Mouse (Mus musculus) natural killer cell, adult 2 months (primary cell): Measurements from ENCODE around the gene Tsen34.

ENCODE experiments used
- DNase-seq, 2 experiments: peaks; one replicate each; pipeline ENCODE4 v3.0.0; 2022; ENCODE audit warnings: low spot score in 2 of 2

Gene Tsen34

DNA sequence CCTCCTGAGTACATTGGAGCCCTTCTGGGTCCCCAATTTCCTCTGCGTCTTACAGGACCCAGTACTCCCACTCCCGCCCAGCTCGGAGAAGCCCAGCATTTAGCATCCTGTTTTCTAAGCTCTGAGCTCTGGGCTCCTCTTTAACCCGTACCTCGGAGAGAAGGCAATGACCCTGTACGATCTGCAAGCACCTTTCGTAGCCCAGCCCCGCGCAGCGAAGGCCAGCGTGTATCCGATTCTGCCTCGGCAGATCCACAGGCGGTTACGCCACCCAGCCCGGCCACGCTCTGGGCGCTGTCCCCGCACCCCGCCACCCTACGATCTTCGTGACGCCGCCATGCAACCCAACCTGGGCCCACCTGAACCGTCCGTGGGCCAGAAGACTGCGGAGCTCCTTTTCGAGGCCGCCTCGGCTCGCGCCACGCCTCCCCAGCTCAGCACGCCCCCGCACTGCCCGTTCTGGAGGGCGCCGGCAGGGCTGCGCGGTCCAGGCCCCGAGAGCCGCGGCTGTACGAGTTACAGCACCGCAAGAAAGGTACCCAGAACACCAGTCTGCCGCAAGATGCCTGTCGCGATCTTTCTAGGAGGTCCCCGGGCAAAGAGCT is at the start of gene Tsen34:
Gene Tsen34 (plus strand): TSS at position 482 of the 605 bp plus-strand sequence.
- no peak for DNase-seq

DNA sequence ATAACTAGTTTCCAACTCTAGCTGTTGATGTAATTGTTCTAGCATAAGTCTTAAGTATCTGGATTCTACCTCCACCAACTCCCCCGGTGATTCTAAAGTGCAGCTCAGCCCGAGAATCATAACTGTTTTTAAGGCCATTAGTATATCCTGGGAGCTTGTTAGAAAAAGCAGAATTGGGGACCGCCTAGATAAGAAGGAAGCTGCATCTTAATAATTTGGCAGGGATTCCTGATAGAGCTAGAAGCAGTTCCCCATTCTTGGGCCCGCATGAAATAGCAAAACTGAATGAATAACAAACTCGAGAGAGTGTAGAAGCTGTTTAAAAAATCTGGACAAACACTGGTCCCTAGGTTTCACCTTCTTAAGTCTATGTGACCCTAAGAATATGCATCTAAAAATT is 49.3 kb upstream of the Tsen34 start:
- no peak for DNase-seq

DNA sequence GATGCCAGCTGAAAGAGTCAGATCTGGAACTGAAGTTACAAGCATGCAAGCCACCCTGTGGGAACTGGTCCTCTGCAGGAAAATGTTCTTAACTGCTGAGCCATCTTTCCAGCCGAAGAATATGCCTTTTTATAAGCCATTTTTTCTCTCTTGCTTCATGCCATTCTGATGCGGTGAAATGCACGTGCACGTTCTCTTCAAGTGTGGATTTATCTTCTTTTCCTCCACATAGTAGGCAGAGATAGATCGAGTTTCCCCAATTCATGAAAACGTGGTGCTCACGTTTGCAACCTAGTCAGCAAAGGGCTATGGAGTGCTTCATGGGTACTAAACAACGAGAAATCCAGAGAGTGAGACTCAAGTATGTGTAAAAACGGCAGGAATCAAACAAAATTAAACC is 48.8 kb upstream of the Tsen34 start:
- no peak for DNase-seq

DNA sequence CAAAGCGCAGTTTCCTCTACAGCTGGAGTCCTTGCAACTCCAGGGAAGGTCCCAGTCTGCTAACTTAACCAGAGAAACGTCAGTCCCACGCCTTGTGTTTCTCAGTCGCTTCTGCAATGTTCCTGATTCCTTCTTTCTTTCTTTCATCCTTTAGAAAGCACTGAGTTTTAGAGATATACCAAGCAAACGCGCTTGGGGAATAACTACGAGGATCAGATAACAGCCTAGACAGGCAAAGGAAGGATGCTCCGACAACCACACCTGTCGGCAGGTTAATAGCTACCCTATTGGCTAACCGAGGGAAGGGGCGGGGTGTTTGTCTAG is 48.4 kb upstream of the Tsen34 start:
- DNase-seq: no peak

DNA sequence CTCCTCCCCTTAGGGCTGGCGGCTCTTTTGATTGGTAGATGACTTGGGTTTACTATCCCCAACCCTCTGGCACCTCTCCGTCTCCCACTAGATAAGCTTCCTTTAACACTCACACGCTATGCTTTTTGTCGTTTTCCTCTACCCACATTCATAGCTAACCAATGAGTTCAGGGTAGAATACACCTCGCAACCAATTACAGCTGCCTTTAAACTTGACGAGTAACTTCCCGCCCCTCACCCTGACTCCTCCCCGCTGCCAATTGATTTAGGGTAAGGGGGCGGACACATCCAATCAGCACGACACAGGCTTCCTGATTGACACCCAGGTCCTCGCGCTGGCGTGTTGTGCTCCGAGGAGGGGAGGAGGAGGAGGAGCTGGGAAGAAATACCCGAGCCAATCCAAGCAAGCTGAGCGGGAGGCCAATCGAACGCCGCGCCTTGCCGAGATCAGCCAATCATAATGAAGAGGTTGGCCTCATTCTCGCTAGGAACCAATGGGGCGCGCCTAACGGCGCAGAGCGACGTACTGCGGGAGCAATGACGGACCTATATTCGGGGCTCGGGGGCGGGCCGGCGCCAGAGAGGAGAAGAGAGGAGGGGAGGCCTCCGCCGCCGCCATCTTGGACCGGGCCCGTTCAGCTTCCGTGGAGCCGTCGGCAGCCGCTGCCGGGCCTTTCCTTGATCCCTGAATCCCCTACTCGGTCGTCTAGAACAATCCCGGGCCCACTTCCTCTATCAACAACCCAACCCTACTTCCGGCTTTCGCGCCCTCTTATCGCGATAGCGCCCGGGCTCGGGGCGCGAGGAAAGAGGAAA is 47.8 kb upstream of the Tsen34 start, which contains the start of gene Cnot3:
Gene Cnot3 (plus strand): TSS at position 597 of the 816 bp plus-strand sequence.
- DNase-seq: peak; percentile 99

DNA sequence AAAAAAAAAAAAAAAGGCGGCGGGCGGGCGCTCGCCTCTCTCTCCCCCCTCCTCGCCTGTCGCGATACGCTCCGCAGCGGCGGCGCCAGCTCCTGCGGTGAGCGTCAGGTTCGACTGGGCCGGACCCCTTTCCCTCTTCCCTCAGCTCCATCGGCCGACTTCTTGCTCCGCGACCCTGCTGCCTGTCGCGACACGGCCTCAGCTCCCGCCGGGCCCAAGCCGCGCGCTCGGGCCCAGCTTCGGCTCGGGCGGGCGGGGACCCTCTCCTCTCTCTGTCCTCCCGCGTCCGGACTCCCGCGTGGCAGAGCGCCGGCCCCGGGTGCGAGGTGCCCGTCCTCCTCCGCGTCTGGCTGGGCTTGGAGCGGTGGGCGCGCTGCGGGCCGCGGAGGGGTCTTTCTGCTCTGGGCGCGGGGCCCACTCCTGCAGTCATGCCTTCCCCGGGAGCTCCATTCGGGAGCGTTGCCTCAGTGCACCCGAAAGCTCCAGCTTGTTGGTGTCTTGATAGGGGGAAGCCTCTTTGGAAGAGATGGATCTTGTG is 47.1 kb upstream of the Tsen34 start:
- no peak for DNase-seq

DNA sequence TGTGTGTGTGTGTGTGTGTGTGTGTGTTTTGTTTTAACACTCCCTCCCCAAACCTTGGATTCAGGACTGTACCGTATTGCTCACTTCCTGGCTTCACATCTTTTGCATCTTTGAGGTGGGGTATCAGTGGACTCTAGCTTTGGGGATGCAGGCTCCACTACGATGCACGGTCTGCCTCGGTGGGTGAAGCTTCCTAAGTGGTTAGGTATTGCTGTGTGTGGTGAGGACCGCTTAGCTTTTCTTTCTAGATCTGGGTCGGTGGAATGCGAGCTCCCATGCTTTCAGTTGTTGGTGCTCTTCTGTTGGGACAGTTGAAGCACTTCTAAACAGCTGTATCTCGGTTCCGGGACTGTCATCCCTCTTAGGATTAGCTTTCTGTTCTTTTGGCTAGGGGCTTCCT is 46.5 kb upstream of the Tsen34 start:
- DNase-seq: no peak

DNA sequence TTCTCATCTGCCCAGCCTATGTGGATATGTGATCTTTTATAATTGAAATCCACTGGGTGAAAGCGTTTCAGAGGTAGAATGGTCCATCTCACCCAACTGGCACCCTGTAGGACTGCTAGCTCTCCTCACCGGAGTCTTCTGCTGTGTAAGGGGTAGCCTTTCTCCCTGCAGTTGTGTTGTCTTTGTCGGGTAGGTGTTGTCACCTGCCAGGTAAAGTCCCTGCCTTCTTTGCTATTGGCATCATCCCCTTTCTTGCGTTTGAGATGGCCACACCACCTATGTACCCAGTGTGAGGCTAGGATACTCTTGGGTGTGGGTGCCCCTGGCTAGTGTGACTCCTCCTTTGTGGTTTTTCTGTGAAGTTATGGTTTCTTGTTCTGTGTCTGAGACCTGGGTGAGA is 46.0 kb upstream of the Tsen34 start:
- peak; percentile 40 to 66 for DNase-seq

DNA sequence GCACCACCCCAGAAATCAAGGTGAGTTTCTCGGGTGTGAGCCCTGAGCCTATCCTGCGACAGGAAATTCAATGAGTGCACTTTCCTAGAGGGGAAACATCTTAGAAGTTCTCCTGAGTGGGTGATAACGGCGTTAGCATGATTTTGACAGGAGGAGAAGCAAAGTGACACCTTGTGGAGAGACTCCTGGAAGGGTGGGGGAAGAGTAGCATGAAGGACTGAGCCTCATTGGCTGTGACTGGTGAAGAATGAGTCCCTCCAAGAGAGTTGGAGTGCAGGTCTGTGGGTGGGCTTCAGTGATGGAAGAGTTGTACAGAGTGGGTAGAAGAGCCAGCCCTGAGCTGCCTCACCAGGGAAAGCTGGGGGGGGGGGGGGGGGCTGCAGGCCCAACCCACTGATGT is 35.7 kb upstream of the Tsen34 start:
- DNase-seq: no peak

DNA sequence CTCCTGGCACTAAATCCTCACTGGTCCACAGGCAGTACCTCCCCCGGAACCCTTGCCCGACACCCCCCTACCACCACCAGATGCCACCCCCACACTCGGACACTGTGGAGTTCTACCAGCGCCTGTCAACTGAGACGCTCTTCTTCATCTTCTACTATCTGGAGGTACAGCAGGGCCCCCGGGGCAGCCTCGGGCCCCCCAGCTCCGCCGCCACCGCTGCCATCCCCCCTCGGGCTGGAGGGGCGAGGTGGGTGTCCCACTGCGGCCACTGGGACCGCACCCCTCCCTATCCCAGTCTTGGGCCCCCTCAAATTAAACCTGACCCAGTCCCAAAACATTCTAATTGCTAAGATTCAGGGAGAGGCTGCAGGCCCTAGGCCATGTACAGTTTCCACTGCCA is 34.1 kb upstream of the Tsen34 start:
- DNase-seq: no peak

DNA sequence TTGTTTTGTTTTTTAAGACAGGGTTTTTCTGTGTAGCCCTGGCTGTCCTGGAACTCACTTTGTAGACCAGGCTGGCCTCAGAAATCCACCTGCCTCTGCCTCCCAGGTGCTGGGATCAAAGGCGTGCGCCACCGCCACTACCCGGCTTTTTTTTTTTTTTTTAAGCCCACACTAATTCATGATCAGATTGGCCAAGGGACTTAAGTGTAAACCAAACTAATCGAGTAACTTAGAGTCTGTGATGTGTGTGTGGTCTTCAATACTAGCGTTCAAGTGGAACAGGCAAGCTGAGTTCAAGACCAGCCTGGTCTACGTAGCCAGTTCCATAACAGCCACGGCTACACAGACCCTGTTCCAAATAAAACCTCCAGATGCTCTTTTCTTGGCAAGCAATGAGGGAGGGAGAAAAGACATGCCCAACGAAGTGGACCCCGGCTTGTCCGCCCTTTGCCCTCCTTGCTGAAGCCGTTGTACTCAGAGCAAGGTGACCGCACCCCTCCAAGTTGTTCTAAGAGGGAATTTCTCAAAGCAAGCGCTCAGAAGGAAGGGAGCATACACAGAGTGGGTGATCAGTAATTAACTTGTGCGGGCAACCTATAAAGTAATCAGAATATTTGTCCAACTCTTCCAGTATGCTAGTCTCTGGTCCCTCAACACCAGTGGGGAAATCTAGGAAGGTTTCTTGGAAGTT is 28.0 kb upstream of the Tsen34 start:
- DNase-seq: no peak

DNA sequence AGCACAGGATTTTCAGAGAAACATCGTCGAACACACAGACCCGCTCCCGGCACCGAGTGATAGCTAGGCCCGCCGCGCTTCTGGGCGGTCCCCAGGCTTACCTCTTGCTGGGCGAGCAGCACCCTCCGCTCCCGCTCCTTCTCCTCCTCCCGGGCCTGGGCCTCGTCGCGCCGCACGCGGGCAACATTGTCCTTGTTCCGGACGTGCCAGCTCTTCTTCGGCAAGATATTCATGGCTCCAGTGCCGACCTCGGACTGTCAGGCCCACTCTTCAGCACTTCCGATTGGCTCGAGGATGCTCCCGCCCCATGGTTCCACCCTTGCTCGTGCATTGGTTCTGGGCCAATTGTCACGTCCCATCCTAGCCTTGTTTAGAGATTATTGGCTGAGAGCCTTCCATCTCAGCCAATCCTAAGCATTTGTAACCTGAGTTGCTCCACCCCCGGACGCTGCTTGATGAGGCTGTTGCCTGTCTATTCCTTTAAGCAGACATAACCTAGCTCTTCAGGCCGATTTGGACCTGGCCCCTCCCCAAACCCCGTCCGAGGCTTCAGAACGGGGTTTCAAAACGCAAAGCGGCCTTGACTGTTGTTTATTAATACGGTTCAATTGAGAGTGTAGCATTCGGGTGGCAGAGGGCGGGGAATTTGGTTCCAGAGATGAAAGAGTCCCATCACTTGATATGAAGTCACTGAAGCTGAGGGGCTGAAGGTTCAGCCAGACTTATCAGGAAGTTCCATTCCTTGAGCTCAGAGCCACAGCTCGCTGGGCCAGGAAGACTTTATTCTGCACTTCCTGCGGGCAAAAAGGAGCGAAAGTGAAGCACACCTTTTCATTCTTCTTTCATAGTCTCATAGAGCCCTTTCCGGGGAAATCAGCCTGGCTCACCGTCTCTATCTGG is 27.2 kb upstream of the Tsen34 start, which contains the start of gene Leng1:
Gene Leng1 (minus strand): TSS at position 626 of the 900 bp plus-strand sequence.
- DNase-seq: peak; percentile 93 to 94

DNA sequence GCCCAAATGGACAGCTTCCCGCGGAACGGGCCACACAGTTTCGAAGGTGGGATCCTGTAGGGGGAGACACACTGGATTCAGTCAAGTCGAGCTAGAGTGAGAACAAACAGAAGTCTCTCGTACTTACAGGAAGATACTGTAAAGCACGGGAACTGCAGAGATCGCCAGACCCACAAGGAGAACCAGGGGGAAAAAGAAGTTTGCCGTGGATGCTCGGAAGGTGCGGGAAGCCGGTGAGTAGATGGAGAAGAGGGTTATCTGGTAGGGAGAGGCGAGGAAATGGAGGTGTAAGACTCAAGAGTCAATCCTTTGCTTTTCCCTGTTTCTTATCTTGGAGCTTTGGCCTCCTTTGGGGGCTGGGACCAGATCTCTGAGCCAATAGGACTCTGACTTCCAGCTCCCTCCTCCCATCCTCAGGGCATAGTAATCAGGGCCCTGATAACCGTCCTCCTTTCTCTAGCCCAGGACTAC is 25.7 kb upstream of the Tsen34 start:
- no peak for DNase-seq

DNA sequence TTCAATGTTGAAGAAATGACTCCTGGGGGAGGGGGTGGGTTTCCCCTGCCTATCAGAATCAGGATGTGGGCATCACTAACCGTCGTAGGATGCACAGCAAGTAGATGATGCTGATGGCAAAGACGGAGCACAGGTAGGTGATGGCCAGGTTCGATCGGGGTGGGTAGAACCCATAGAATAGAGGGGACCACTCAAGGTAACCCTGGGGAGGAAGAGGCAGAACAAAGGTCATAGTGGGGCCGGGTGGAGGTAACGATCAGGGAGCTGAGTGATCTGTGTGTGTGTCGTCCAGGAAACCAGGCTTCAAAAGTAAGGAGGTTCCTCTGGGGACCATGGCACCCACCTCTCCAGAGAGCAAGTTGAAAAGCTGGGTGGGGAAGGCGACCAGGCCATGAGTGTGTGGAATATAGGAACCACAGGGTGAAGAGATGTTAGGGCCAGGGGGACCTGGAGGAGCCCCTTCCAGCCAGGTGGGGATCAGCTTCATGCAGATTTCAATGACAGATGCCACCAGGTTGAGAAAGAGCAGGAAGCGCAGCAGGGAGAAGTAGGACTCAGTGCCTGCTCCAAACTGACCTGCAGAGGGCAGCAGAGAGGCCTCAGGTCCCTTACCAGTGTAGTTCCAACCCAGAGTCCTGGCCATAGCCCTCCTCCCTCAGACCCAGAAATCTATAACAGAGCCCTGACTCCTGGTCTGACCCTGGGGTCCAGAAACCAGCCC is 18.0 kb upstream of the Tsen34 start:
- peak; percentile 62 to 78 for DNase-seq

DNA sequence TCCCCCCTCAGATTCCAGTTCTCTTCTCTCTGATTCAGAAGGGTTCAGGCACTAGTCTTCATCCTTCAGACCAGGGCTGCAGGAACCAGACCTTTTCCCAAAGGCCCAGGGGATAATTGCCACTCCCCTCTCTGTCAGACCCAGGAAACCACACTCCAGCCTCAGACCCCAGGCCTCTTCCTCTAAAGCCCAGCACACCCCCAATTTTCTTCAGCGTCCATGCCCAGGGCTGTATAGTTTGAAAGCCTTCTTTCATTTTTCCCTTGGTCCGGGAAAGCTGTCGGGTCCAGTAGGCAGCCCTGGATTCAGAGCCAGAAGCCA is 17.5 kb upstream of the Tsen34 start:
- DNase-seq: no peak

DNA sequence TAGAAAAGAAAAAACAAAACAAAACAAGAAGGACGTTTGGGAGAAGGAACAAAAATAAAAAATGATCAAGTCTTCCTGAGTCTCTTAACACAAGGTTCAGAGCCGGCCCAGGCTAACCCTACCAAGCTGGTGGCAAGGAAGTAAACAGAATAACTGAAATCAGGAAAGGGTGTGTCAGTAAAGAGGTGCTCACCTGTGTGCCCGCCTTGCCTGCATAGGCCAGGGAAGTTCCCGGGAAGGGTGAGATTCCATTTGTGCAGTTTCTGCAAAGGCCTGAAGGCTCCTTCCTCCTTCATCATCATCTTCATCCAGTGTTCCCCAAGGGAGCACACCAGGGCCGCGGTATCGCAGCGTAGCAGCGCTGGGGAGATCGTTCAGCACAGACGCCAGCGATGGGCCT is 16.3 kb upstream of the Tsen34 start:
- DNase-seq: no peak

DNA sequence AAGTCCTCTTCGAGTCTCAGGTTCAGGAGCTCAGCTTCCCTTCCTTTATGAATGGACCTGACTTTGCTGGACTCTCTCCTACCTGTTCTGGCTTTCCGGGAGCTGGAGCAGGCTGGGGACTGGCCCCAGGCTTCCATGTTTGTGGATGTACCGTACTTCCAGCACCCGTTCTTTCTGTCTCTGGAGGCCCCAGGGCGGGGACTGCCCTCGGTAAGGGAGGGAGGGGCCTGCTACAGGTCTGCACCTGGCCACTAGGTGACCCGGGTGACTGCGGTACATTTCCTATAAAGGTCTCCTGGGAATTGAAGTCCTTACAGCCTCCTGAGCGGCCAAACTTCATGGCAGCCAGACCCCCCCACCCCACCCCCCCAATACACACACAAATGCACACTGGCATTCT is 15.3 kb upstream of the Tsen34 start, which contains the start of gene Tmc4:
Gene Tmc4 (minus strand): TSS at position 212 of the 400 bp plus-strand sequence.
- no peak for DNase-seq

DNA sequence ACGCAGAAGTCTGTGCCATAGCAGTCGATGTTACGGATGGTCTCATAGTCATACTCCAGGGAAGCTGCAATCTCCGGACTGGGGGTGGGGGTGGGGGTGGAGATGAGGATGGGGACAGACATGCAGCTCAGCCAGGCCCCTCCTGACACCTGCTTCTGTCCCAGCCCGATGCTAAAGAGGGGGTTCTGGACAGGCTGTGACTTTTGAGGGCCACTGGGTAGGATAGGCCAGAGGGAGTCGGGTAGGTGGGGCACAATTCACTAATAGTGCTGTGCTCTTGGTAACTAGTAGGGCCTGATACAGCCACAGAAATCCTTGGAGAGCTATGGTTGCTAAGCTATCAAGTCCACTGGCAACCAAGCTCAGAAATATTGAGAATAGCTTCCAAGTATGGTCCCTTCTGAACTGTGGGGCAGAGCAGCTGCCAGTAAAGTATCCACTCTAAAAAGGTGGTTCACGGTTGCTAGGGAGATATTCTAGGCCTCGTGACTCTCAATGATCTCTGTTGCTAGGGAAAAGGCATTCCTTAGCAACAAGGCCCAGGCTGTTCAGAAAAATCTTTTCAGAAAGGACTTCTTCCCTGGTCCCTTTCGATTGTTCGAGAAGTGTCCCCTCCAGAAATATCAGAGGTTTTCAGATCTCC is 8.6 kb upstream of the Tsen34 start:
- DNase-seq: no peak

DNA sequence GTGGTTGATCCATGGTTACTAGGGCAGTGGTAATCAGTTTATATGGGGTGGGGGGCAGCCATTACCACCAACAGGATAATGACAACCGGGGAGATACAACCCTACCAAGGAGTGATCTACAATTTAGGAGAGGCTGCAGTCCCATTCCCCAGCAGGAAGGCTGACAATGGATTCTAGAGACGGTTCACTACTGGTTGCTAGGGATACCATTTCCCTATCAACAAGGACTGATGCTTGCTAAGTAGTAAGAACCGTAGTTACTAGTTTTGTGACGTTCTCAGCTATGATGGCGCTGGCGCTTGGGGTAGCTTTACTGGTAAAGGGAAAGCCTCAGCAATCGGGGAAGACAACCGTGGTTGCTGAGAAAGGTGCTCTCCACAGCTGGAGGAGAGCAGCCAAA is 8.0 kb upstream of the Tsen34 start:
- DNase-seq: no peak
